Mouse (Mus musculus) cerebellum, adult 9-11 months (tissue): ENCODE measurements around the gene Ms4a3.
A peak's percentile ranks its signal among the peaks of the same experiment; 100 is the strongest.

Source experiments
- DNase-seq: peaks from one replicate; pipeline ENCODE4 v3.0.0; 2022

Gene Ms4a3

GRCm38 (mm10) chr19:11640732-11641131, at the start of gene Ms4a3:
TSS of gene Ms4a3 (minus strand) at chr19:11640851.
- no peak for DNase-seq

DNA sequence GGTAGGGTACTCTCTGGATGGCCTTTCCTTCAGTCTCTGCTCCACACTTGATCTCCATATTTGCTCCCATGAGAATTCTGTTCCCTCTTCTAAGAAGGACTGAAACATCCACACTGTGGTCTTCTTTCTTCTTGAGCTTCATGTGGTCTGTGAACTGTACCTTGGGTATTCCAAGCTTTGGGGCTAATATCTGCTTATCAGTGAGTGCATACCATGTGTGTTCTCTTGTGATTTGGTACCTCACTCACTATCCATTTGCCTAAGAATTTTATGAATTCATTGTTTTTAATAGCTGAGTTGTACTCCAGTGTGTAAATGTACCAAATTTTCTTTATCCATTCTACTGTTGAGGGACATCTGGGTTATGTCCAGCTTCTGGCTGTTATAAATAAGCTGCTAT, 20.9 kb upstream of the Ms4a3 start:
- DNase-seq = no peak

DNA sequence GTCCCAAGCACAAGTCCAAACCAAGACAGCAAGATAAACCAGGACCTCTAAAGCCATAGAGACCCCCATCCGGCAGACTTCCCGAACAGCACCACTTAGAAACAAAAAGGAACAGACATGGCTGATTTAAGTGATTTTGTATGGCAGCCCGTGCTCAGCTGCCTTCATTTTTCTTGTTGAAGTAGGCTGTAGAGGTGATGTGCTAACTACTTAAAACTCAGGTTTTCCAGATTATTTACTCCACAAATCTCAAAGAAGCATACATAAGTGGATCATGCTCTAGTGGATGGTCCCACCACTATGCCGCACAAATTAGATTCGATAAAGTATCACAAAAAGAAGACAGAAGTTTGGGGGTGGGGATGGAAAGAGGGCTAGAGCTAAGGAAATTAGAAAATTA, 19.8 kb upstream of the Ms4a3 start, which contains the start of gene Oosp2:
TSS of gene Oosp2 (minus strand) at position 101 of the 400 bp plus-strand sequence.
- DNase-seq = no peak

DNA sequence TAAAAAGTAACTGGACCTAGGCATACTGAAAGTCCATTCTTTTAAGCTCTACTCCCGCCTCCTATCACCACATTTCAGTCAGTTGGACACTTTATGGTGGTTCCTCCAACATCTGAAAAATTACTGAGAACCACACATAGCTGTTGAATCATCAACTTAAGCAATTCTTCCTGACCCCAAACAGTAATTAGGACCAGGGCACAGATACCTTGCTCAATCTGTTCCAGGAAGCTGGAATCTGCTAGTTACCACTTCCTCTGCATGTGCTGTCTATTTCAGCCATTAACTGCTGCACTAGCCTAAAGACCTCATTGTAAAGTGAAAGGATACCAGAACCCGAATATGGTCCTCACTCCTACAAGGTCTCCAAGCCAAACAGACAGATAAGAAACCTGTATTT, 18.5 kb upstream of the Ms4a3 start:
- no peak for DNase-seq

- no peak for DNase-seq
Observed at GRCm38 (mm10) chr19:11649564-11649963, 8.9 kb upstream of the Ms4a3 start.

GRCm38 (mm10) chr19:11646166-11646565, 5.5 kb upstream of the Ms4a3 start:
- DNase-seq = no peak

GRCm38 (mm10) chr19:11639038-11639437, 1.6 kb downstream of the Ms4a3 start:
- DNase-seq = no peak

- DNase-seq = no peak
Observed at GRCm38 (mm10) chr19:11635572-11635971, 5.1 kb downstream of the Ms4a3 start.

DNA sequence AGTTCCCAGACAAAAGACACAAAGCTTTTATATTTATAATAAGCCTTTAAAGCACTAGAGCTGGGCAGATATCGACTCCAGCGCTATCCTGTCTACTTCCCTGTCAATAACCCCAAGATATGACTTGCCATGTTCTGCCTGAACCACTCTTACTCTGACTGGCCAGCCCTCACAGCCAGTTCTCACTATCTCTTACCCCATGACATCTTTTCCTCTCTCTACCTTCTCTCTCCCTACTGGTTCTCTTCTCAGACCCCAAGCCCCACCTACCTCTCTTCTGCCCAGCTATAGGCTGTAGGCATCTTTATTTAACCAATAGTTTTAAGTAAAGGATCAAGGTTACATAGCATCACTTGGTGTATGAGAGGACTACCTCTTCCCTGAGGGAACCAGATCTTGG, 6.3 kb downstream of the Ms4a3 start:
- DNase-seq = no peak

GRCm38 (mm10) chr19:11633732-11634131, 6.9 kb downstream of the Ms4a3 start:
- DNase-seq = no peak

GRCm38 (mm10) chr19:11625231-11625630, 15.4 kb downstream of the Ms4a3 start:
- no peak for DNase-seq

DNA sequence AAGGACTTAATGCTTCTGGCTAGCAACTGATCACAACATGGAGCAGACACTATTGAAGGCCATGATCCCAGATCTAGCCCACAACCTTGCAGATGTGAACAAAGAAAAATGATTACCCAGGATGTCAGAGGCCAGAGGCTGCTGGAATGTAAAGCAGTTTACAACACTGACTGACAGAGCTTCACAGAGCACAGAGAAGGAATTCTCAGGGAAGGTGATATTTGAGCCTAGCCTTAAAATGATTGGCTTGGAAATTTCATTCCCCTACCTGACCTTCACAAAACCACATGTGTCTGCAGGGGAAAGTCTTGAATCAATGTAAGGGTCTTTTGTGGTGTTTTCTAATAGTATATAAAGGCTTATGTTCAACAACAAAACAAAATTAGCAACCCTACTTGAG, 15.9 kb downstream of the Ms4a3 start:
- no peak for DNase-seq

GRCm38 (mm10) chr19:11623551-11623950, 17.1 kb downstream of the Ms4a3 start, which contains the start of gene Ms4a2:
TSS of gene Ms4a2 (minus strand) at chr19:11623719.
- no peak for DNase-seq

GRCm38 (mm10) chr19:11617983-11618382, 22.7 kb downstream of the Ms4a3 start:
- no peak for DNase-seq

DNA sequence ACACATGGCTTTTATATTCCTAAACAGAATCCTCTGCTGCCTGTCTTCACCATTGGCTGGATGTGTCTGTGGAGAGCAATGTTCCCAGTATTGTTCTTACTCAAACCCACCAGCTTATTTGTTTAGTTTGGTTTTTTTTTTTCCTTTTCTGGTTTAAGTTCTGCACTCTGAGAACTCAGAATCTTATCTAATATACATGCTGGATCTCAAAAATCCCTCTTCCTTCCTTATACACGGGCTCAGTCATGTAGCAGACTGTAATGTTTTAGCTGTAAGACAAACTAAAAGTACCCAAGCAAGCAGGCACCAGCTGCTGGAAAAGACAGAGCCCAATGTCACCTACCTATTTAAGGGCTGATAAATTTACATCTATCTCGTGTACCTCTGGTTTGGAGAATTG, 25.8 kb downstream of the Ms4a3 start:
- no peak for DNase-seq

DNA sequence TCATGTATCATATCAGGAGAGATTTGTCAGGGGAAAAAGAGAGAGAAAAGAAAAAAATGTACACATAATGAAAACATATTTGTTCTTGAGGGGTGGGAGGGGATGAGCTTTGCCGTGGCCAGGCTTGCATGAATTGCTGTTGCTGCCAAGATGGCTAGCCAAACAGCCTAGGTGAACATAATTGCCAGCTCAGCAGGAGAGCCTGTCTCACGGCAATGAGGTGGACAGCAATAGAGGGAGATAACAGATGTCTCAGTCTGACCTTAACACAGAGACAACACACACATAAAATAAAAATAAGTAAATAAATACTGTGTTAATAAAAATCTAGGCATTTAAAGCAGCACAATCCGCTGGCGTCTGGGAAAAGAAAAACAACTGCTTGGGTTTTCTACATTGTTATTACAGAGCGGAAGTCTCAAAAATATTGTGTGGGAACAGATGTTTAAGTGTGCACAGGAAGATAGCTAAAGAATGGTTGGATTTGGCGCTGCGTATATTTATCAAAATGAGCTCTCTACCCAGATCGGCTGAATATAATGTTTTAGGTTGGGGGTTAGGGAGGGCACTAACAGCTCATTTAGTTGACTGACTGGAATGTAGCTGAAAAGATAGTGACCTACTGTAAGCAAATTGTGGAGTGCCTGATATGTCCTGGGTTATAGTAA, 26.7 kb downstream of the Ms4a3 start:
- no peak for DNase-seq

GRCm38 (mm10) chr19:11613084-11613483, 27.6 kb downstream of the Ms4a3 start:
- DNase-seq = no peak

DNA sequence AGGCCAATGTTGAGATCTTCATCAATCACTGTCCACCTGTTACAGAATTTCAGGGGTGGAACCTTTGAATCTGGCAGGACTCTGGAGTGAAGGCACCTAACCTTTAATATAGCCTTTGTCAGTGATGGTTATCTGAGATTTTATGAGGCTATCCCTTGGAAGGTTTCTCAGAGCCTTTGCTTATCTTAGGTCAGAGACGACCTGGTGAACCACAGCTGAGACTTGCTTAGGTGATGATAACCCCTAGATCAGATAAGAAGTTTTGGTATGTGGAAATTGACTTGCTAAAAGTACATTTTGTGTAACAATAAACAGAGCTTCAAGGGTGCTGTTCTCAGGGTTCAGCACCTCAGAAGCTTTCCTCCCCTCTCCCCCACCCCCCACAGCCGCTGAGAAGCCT, 28.4 kb downstream of the Ms4a3 start:
- DNase-seq = no peak

- DNase-seq = peak; percentile 8
Observed at GRCm38 (mm10) chr19:11611541-11611945, 29.1 kb downstream of the Ms4a3 start.

DNA sequence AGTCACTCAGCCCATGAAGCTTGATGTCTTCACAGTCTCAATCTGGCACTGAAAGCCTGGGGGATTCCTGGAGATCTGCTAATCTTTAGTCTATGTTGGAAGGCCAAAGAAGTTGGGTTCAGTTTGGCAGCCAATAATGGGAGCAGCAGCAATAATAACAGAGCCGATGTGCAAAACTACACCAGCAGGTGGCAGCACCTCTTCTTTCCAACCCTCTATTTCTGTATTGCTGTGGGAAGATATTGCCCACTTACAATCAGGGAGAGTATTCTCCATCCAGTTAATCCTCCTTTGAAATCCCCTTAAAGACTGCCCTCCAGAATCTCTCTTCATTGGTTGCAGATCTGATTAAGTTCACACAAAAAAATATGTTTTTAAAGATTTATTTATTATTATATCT, 32.5 kb downstream of the Ms4a3 start:
- no peak for DNase-seq

DNA sequence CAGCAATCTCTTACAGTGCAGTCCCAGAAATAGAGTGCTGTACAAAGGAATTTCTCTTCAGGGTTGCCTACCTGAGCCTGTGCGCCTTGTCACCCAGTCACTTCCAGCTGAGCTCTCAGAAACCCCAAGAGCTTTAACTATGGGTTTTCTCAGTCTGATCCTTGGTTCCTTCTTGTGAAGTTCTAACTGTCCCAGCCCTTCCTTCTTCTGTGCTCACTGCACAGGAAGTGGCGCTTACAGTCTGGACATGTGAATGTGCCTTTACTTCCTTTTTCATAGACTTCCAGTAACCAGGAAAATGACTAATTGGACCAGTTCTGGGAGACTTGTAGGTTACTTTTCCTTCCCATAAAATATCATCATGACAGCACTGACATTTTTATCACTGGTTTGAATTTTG, 36.0 kb downstream of the Ms4a3 start, which contains the start of gene Ms4a6d:
TSS of gene Ms4a6d (minus strand) at position 247 of the 400 bp plus-strand sequence.
- DNase-seq = no peak

GRCm38 (mm10) chr19:11602026-11602425, 38.6 kb downstream of the Ms4a3 start:
- no peak for DNase-seq

- no peak for DNase-seq
Observed at GRCm38 (mm10) chr19:11601349-11601748, 39.3 kb downstream of the Ms4a3 start.

- DNase-seq = no peak
Observed at GRCm38 (mm10) chr19:11589891-11590449, 50.7 kb downstream of the Ms4a3 start.

- no peak for DNase-seq
Observed at GRCm38 (mm10) chr19:11589205-11589604, 51.4 kb downstream of the Ms4a3 start.
